Mouse (Mus musculus) bone marrow, adult 2 months (tissue): ENCODE measurements around the gene Vps50.

Experiments
- CTCF ChIP-seq: fragments of 200-500 bp; IDR thresholded peaks from 2 replicates; pipeline ENCODE4 v1.5.1; 2011; ENCODE audit warnings: low read length, control low read depth; ENCODE audit not compliant: control insufficient read depth, insufficient read depth
- POLR2A ChIP-seq: fragments of 200-500 bp; IDR thresholded peaks from 2 replicates; pipeline ENCODE4 v1.6.1; 2011; ENCODE audit warnings: low read depth, mild to moderate bottlenecking, control low read depth, low read length, borderline replicate concordance; ENCODE audit not compliant: control insufficient read depth

DNA sequence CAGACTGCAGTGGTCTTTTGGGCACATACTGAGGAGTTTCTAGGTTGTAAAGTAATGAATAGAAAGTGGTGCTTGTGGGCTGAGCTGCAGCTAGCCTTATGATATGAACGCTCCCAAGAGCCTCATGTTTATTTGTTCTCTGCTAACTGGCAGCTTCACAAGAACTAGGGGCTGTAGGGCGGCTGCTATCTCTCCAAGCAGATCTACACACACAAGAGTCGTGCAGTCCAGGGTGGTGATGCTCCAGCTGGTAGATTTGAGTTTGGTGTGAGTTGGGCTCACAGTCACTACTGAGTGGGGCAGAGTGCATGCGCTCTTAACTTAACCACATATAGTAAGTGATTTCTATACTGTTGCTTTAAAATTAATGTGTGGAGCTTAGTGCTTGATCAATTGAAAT, 8.9 kb downstream of the Vps50 start:
- TF ChIP-seq CTCF (no peak), POLR2A (no peak)
